8 mouse cellular contexts compared by ENCODE assay signal in genomic region chr9:113528586-113528985, GRCm38 (mm10).
DNase-seq lines count a peak whose midpoint lies in the region; ATAC-seq and TF ChIP-seq lines count a peak whose summit lies in the region.
"Had no signal": no experiment of that assay in that cellular context is flagged by ENCODE, and none has a peak within 500 bp of the region (broad histone marks: within the 10 kb centered on the region; RNA-seq: fewer than 3 reads in every experiment).

No protein-coding gene starts in this region.

- TF ChIP-seq CTCF in layer of hippocampus, adult 2 months (conservative IDR thresholded peaks at IDR 0.05), result peak; percentile 88
- peak; percentile 65 for TF ChIP-seq CTCF in E14TG2a.4 (conservative IDR thresholded peaks at IDR 0.05; ENCODE audit: low read length)

- ATAC-seq in common myeloid progenitor, adult 5-6 weeks (replicated peaks; ENCODE audit: low read depth, poor library complexity, severe bottlenecking), result peak; percentile 89

- H3K4me1 ChIP-seq in E14TG2a.4 (replicated peaks; ENCODE audit: low read depth, low read length), result no peaks in the 10 kb centered on the region

- peak in 1 of 2 experiments; percentile 75 for DNase-seq in layer of hippocampus, adult 2 months (ENCODE audit: low spot score in 2 of 2)
- DNase-seq in layer of hippocampus, adult 9-11 months, result no peak
- peak; percentile 29 for DNase-seq in MN1 (ENCODE audit: low spot score)
- DNase-seq in kidney, postnatal 36 days, result peak; percentile 38 to 74
- no peak for DNase-seq in frontal cortex, adult 2 months (ENCODE audit: extremely low spot score in 1 of 2, low spot score in 1 of 2)

- H3K36me3 ChIP-seq in E14TG2a.4 (ENCODE audit: insufficient read depth, low read length), result no peaks in the 10 kb centered on the region

- H3K9me3 ChIP-seq in E14TG2a.4 (ENCODE audit: low read length), result peaks cover 3% of the 10 kb centered on the region

- H3K27ac ChIP-seq in layer of hippocampus, adult 2 months, result no peak overlapping the region
- H3K27ac ChIP-seq: macrophage had no signal

- no peak overlapping the region for H3K4me3 ChIP-seq in layer of hippocampus, adult 2 months
- H3K4me3 ChIP-seq in E14TG2a.4 (replicated peaks; ENCODE audit: low read length), result no peak overlapping the region

- 0 out of 2 replicates have a peak, but pooled peaks cover under 1% of the 10 kb centered on the region for H3K27me3 ChIP-seq in E14TG2a.4 (ENCODE audit: insufficient read depth, low read length)

Comparison
In these comparisons a context has a peak if more than half of its experiments do, and no peak if none do; other contexts are left out.
1. DNase-seq: peak in MN1 (single experiment) and kidney, postnatal 36 days (2 of 2); none in layer of hippocampus, adult 9-11 months (single experiment) and frontal cortex, adult 2 months (0 of 2).